Mouse (Mus musculus): ENCODE results near the gene Wfdc2. TPM values are rescaled to one million over a fixed set of nuclear protein-coding genes. Genes with fewer than 3 reads are reported as not detected.
"Not testable (repeated sequence)": the region's sequence is repeated elsewhere in the genome, so short reads cannot be mapped to it uniquely, and the experiment has no call there.

Gene Wfdc2
- polyA plus RNA-seq, 1 experiment = 3.5 TPM

- WGBS = 36% methylated on average over 2 of the region's 2 CpGs
- no peak for DNase-seq (ENCODE audit: low read depth, low spot score)
These were observed 18.5 kb upstream of the Wfdc2 start for GRCm38 (mm10) chr2:164543745-164544144.

- WGBS = 15% methylated on average over 5 of the region's 5 CpGs
- DNase-seq (ENCODE audit: low read depth, low spot score) = no peak
These were observed 17.6 kb upstream of the Wfdc2 start for GRCm38 (mm10) chr2:164544454-164545097.

GRCm38 (mm10) chr2:164549338-164549737, 12.9 kb upstream of the Wfdc2 start:
- no peak for DNase-seq (ENCODE audit: low read depth, low spot score)

GRCm38 (mm10) chr2:164549963-164550894, 12.0 kb upstream of the Wfdc2 start:
- DNase-seq (ENCODE audit: low read depth, low spot score) = no peak
- WGBS = 67% methylated on average over 10 of the region's 10 CpGs

More at GRCm38 (mm10) chr2:164549338-164549737, 12.9 kb upstream of the Wfdc2 start:
- WGBS = 9% methylated on average over 4 of the region's 4 CpGs

GRCm38 (mm10) chr2:164550895-164551269, 11.3 kb upstream of the Wfdc2 start:
- no peak for DNase-seq (ENCODE audit: low read depth, low spot score)
- WGBS = 81% methylated on average over 2 of the region's 2 CpGs

GRCm38 (mm10) chr2:164551502-164551901, 10.7 kb upstream of the Wfdc2 start:
- 87% methylated on average over 9 of the region's 9 CpGs for WGBS
- no peak for DNase-seq (ENCODE audit: low read depth, low spot score)

GRCm38 (mm10) chr2:164558426-164558825, 3.8 kb upstream of the Wfdc2 start:
- 74% methylated on average over 8 of the region's 8 CpGs for WGBS
- DNase-seq (ENCODE audit: low read depth, low spot score) = no peak

- 26% methylated on average over 16 of the region's 16 CpGs for WGBS
- no peak for DNase-seq (ENCODE audit: low read depth, low spot score)
These were observed 3.1 kb upstream of the Wfdc2 start for GRCm38 (mm10) chr2:164558991-164559645.

GRCm38 (mm10) chr2:164560106-164560505, 2.1 kb upstream of the Wfdc2 start:
- WGBS = 88% methylated on average over 8 of the region's 8 CpGs

GRCm38 (mm10) chr2:164563339-164564038, 1.3 kb downstream of the Wfdc2 start:
- no peak for DNase-seq (ENCODE audit: low read depth, low spot score)
- 2% methylated on average over 32 of the region's 32 CpGs for WGBS

More at GRCm38 (mm10) chr2:164560106-164560505, 2.1 kb upstream of the Wfdc2 start:
- no peak for DNase-seq (ENCODE audit: low read depth, low spot score)

- WGBS = 48% methylated on average over 5 of the region's 5 CpGs
- no peak for DNase-seq (ENCODE audit: low read depth, low spot score)
These were observed 2.1 kb downstream of the Wfdc2 start for GRCm38 (mm10) chr2:164564346-164564745.

- no peak for DNase-seq (ENCODE audit: low read depth, low spot score)
- WGBS = 86% methylated on average over 2 of the region's 2 CpGs
These were observed 4.8 kb downstream of the Wfdc2 start for GRCm38 (mm10) chr2:164566997-164567396.

- no peak for DNase-seq (ENCODE audit: low read depth, low spot score)
- 69% methylated on average over 5 of the region's 5 CpGs for WGBS
These were observed 5.2 kb downstream of the Wfdc2 start for GRCm38 (mm10) chr2:164567460-164567859.

GRCm38 (mm10) chr2:164573359-164573758, 11.1 kb downstream of the Wfdc2 start, which contains the start of gene Spint3:
Gene Spint3, minus strand, starts transcription at chr2:164573459.
- WGBS = 70% methylated on average over 6 of the region's 6 CpGs

GRCm38 (mm10) chr2:164585025-164585725, 23.0 kb downstream of the Wfdc2 start, which contains the start of gene Wfdc6a:
Gene Wfdc6a, minus strand, starts transcription at chr2:164585447.
- 45% methylated on average over 13 of the region's 13 CpGs for WGBS
- DNase-seq (ENCODE audit: low read depth, low spot score) = not testable (repeated sequence)

More at GRCm38 (mm10) chr2:164573359-164573758, 11.1 kb downstream of the Wfdc2 start, which contains the start of gene Spint3:
- DNase-seq (ENCODE audit: low read depth, low spot score) = not testable (repeated sequence)

GRCm38 (mm10) chr2:164592014-164592413, 29.8 kb downstream of the Wfdc2 start:
- WGBS = 4% methylated on average over 4 of the region's 4 CpGs
- no peak for DNase-seq (ENCODE audit: low read depth, low spot score)

GRCm38 (mm10) chr2:164593494-164593893, 31.3 kb downstream of the Wfdc2 start, which contains the start of gene Eppin:
Gene Eppin, minus strand, starts transcription at chr2:164593594.
- DNase-seq (ENCODE audit: low read depth, low spot score) = no peak
- WGBS = 79% methylated on average over 4 of the region's 4 CpGs

GRCm38 (mm10) chr2:164600179-164600578, 38.0 kb downstream of the Wfdc2 start:
- 62% methylated on average over 3 of the region's 3 CpGs for WGBS
- DNase-seq (ENCODE audit: low read depth, low spot score) = no peak

- WGBS = 91% methylated on average over 3 of the region's 3 CpGs
- DNase-seq (ENCODE audit: low read depth, low spot score) = no peak
These were observed 41.3 kb downstream of the Wfdc2 start for GRCm38 (mm10) chr2:164603482-164603881.
